Mouse (Mus musculus) megakaryocyte, embryonic 14.5 days (primary cell): ENCODE results near the gene Hoxb7.

Experiments used
- FLI1 ChIP-seq: IDR thresholded peaks from 2 replicates; pipeline ENCODE4 v1.6.1; 2012; ENCODE audit warnings: low read length, inconsistent platforms, mixed read lengths
- GATA1 ChIP-seq: IDR thresholded peaks from 3 replicates; pipeline ENCODE4 v1.6.1; 2012; ENCODE audit warnings: mixed read lengths, low read length, inconsistent platforms, borderline replicate concordance

- no peak for TF ChIP-seq GATA1
- no peak for TF ChIP-seq FLI1
These were observed 40.7 kb downstream of the Hoxb7 start for GRCm38 (mm10) chr11:96327122-96327521.
